Mouse (Mus musculus): ENCODE results near the gene Ldhd. TPM values are rescaled to one million over a fixed set of nuclear protein-coding genes. Genes with fewer than 3 reads are reported as not detected.

The Ldhd gene
- total RNA-seq, 2 experiments from 2014 or later, result 29.2 to 35.8 TPM

- DNase-seq, result peak; percentile 94
- Histone ChIP-seq H3K4me3 (peak within 1 kb of the TSS; percentile 95), H3K27ac (peak within 1 kb of the TSS; percentile 100)
- TF ChIP-seq CTCF (IDR thresholded peaks at IDR 0.05), result no peak
- intact Hi-C loops (cut with DNase I), result no loop called here
Observed at GRCm38 (mm10) chr8:111643264-111644141, 13.3 kb upstream of the Ldhd start, which contains the start of gene Zfp1. Gene Zfp1 (plus strand): TSS chr8:111643401.

- peak overlapping the region; percentile 95 for H3K4me3 ChIP-seq
- TF ChIP-seq CTCF (IDR thresholded peaks at IDR 0.05), result no peak
- no peak for DNase-seq
- intact Hi-C loops (cut with DNase I), result no loop called here
- peak overlapping the region; percentile 100 for H3K27ac ChIP-seq
Observed at GRCm38 (mm10) chr8:111642939-111643263, 12.7 kb upstream of the Ldhd start.

DNA sequence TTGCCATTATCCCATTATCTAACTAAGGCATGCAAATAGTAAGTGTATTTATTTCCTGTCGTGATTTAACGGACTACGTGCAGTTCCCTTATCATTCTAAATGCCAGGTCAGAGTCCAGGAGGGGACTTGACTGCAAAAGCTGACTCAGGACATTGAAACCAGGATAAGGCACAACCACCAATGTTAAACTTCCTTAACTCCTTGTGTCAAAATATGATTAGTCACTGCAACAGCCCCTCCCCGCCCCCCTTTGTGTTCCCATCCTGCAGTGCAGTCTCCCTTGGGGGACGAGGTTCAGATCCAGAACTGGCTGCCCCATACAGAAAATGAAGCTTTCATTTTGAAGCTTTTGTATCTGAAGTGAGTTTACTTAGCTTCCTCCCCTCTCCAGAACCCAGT, 12.3 kb upstream of the Ldhd start:
- intact Hi-C loops (cut with DNase I), result no loop called here
- H3K27ac ChIP-seq, result peak overlapping the region; percentile 100
- peak overlapping the region; percentile 95 for H3K4me3 ChIP-seq
- no peak for DNase-seq
- TF ChIP-seq CTCF (IDR thresholded peaks at IDR 0.05), result no peak

DNA sequence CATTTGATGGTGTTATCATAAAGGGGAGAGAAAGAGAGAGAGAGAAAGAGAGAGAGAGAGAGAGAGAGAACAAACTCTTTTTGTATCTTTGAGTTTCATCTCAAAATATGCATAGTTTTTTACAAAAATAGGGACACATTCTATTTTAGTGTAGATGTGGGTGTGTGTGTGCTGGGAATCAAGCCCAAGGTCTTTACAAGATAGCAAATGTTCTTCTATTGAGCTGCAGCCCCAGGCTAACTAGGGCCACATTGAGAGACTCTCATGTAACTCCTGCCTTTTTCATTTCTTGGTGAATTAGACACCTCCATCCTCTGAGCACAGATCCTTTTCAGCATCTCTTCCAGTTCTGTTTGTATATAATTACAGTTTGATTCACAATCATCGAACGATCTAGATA, 10.9 kb upstream of the Ldhd start:
- no peak for DNase-seq
- TF ChIP-seq CTCF (IDR thresholded peaks at IDR 0.05), result no peak
- no peak overlapping the region for H3K4me3 ChIP-seq
- H3K27ac ChIP-seq, result no peak overlapping the region
- intact Hi-C loops (cut with DNase I), result no loop called here

- Histone ChIP-seq H3K27ac (no peak overlapping the region), H3K4me3 (no peak overlapping the region)
- intact Hi-C loops (cut with DNase I), result no loop called here
- no peak for TF ChIP-seq CTCF (IDR thresholded peaks at IDR 0.05)
- no peak for DNase-seq
Observed at GRCm38 (mm10) chr8:111638086-111638485, 7.9 kb upstream of the Ldhd start.

- intact Hi-C loops (cut with DNase I), result no loop called here
- no peak for TF ChIP-seq CTCF (IDR thresholded peaks at IDR 0.05)
Observed at GRCm38 (mm10) chr8:111632976-111633375, 2.8 kb upstream of the Ldhd start.

GRCm38 (mm10) chr8:111631589-111631988, 1.4 kb upstream of the Ldhd start:
- no peak overlapping the region for H3K27ac ChIP-seq
- TF ChIP-seq CTCF (IDR thresholded peaks at IDR 0.05), result no peak
- intact Hi-C loops (cut with DNase I), result no loop called here
- H3K4me3 ChIP-seq, result no peak overlapping the region
- no peak for DNase-seq

More at GRCm38 (mm10) chr8:111632976-111633375, 2.8 kb upstream of the Ldhd start:
- Histone ChIP-seq H3K27ac (no peak overlapping the region), H3K4me3 (no peak overlapping the region)
- no peak for DNase-seq

GRCm38 (mm10) chr8:111628894-111629501, 1.2 kb downstream of the Ldhd start:
- H3K4me3 ChIP-seq, result no peak overlapping the region
- intact Hi-C loops (cut with DNase I), result no loop called here
- no peak for TF ChIP-seq CTCF (IDR thresholded peaks at IDR 0.05)
- no peak overlapping the region; the same call in 1 of the 2 replicates for H3K27ac ChIP-seq
- no peak for DNase-seq

- DNase-seq, result no peak
- Histone ChIP-seq H3K4me3 (no peak overlapping the region), H3K27ac (no peak overlapping the region)
- no peak for TF ChIP-seq CTCF (IDR thresholded peaks at IDR 0.05)
- intact Hi-C loops (cut with DNase I), result no loop called here
Observed at GRCm38 (mm10) chr8:111628401-111628800, 1.8 kb downstream of the Ldhd start.

DNA sequence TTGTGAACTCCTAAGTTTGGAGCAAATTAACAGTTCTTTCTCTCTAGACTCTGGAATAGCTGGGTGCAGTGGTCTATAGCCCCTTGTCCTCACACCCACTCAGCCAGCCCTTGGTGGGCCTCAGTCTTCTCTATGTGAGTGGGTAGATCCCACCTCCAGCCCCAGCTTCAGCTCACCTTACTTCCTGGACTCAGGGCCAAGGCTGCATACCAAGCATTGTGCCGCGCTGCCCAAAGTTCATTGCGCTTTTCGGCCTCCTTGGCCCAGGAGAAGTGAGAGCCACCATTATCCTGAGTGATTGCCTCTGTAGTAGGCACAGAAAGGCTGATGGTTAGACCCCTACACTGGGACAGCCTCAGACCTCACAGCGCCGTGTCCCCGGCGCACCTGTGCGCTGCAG, 2.3 kb downstream of the Ldhd start:
- intact Hi-C loops (cut with DNase I), result no loop called here
- H3K27ac ChIP-seq, result no peak overlapping the region
- no peak for TF ChIP-seq CTCF (IDR thresholded peaks at IDR 0.05)
- H3K4me3 ChIP-seq, result no peak overlapping the region
- no peak for DNase-seq

GRCm38 (mm10) chr8:111626933-111627332, 3.2 kb downstream of the Ldhd start:
- peak; percentile 36 for DNase-seq
- intact Hi-C loops (cut with DNase I), result loop anchor here (1.0 kb wide), 1 partner anchor 92 kb away; no protein-coding TSS in a partner anchor
- H3K4me3 ChIP-seq, result no peak overlapping the region
- TF ChIP-seq CTCF (IDR thresholded peaks at IDR 0.05), result no peak
- no peak overlapping the region for H3K27ac ChIP-seq

DNA sequence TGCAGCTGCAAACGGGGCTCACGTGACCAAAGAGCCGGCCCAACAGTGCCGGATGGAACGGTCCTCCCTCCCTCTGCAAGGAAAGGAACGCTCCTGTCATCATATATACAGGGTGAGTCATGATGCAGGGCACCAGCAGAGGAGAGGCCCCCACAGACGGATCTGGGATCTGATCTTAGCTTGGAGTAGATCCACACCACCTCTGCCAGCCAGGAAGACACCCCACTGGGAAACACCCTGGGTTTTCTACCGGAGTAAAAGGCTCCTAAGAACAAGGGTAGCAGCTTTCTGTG, 3.7 kb downstream of the Ldhd start:
- no peak overlapping the region for H3K4me3 ChIP-seq
- no peak for DNase-seq
- intact Hi-C loops (cut with DNase I), result loop anchor here (1.0 kb wide), 1 partner anchor 91 kb away; no protein-coding TSS in a partner anchor
- TF ChIP-seq CTCF (IDR thresholded peaks at IDR 0.05), result no peak
- peak overlapping the region; percentile 97; the same call in 1 of the 2 replicates for H3K27ac ChIP-seq
